25 mouse cellular contexts compared by ENCODE assay signal in genomic region chr7:45793969-45794585, GRCm38 (mm10). TPM values are rescaled to one million over a fixed set of nuclear protein-coding genes. Genes with fewer than 3 reads are reported as not detected.
DNase-seq lines count a peak whose midpoint lies in the region; ATAC-seq and TF ChIP-seq lines count a peak whose summit lies in the region.
"Had no signal": no experiment of that assay in that cellular context is flagged by ENCODE, and none has a peak within 500 bp of the region (broad histone marks: within the 10 kb centered on the region; RNA-seq: fewer than 3 reads in every experiment).

No protein-coding gene starts in this region.

- peak; percentile 15 for DNase-seq in cerebellum, adult 9-10 months
- DNase-seq in heart, adult 11 months, result peak; percentile 88
- no peak for DNase-seq in heart, postnatal 4 days
- peak; percentile 20 for DNase-seq in limb, embryonic 11.5 days (ENCODE audit: low spot score)
- DNase-seq in limb, embryonic 10.5 days (ENCODE audit: low spot score), result no peak
- no peak for DNase-seq in thymus, postnatal 4 days
- DNase-seq: gastrocnemius, postnatal 25 days; heart, adult 2 months; heart, postnatal 14 days; kidney, adult 18-20 months had no signal

- no peak overlapping the region for H3K4me3 ChIP-seq in limb, embryonic 11.5 days (ENCODE audit: low read depth, low read length)
- H3K4me3 ChIP-seq in limb, embryonic 10.5 days, result no peak overlapping the region
- no peak overlapping the region for H3K4me3 ChIP-seq in ES-Bruce4 (ENCODE audit: low read depth, low read length)
- H3K4me3 ChIP-seq: forebrain, embryonic 12.5 days; forebrain, embryonic 15.5 days; heart, adult 2 months; heart, embryonic 10.5 days; heart, embryonic 13.5 days had no signal

- no peak for ATAC-seq in cerebellum, adult (ENCODE audit: insufficient number of reproducible peaks, low FRiP score, low TSS enrichment)
- no peak for ATAC-seq in limb, embryonic 11.5 days (ENCODE audit: insufficient number of reproducible peaks, low FRiP score, low TSS enrichment, low read depth)
- ATAC-seq: CD4-positive, CD25-positive, alpha-beta regulatory T cell, adult 4 months; forebrain, embryonic 15.5 days; hindbrain, postnatal 0 days; inflammation-experienced regulatory T-cells, adult 6 months; intestine, embryonic 16.5 days; Patski had no signal

- peaks cover 10% of the 10 kb centered on the region; the same call in 1 of the 2 replicates for H3K4me1 ChIP-seq in limb, embryonic 11.5 days (ENCODE audit: control insufficient read depth, insufficient read depth, low read length)
- peaks cover 17% of the 10 kb centered on the region for H3K4me1 ChIP-seq in limb, embryonic 10.5 days
- peaks cover 6% of the 10 kb centered on the region for H3K4me1 ChIP-seq in ES-Bruce4 (ENCODE audit: control insufficient read depth, insufficient read depth, low read length)

- no peak for TF ChIP-seq EP300 in ES-Bruce4 (IDR thresholded peaks at IDR 0.05; ENCODE audit: insufficient read depth, low read depth, low read length)

- H3K9me3 ChIP-seq in limb, embryonic 11.5 days (ENCODE audit: control insufficient read depth, low read length), result no peaks in the 10 kb centered on the region
- H3K9me3 ChIP-seq in limb, embryonic 10.5 days (replicated peaks), result no peaks in the 10 kb centered on the region
- H3K9me3 ChIP-seq in ES-Bruce4 (replicated peaks; ENCODE audit: control insufficient read depth, insufficient read depth, low read length, poor library complexity, severe bottlenecking), result no peaks in the 10 kb centered on the region
- H3K9me3 ChIP-seq: forebrain, embryonic 12.5 days; forebrain, embryonic 15.5 days; G1E; heart, embryonic 10.5 days; heart, embryonic 13.5 days had no signal

- no peak for TF ChIP-seq CTCF in ES-Bruce4 (IDR thresholded peaks at IDR 0.05; ENCODE audit: low read depth, low read length)

- H3K27ac ChIP-seq in limb, embryonic 11.5 days (replicated peaks; ENCODE audit: low read depth, low read length), result no peak overlapping the region
- H3K27ac ChIP-seq in limb, embryonic 10.5 days, result no peak overlapping the region
- no peak overlapping the region for H3K27ac ChIP-seq in ES-Bruce4 (ENCODE audit: insufficient read depth, low read length)
- H3K27ac ChIP-seq: forebrain, embryonic 12.5 days; forebrain, embryonic 15.5 days; heart, adult 2 months; heart, embryonic 10.5 days; heart, embryonic 13.5 days; hindbrain, embryonic 14.5 days; hindbrain, postnatal 0 days had no signal

- TF ChIP-seq POLR2A in ES-Bruce4 (IDR thresholded peaks at IDR 0.05; ENCODE audit: insufficient read depth, low read length), result no peak

- WGBS in limb, embryonic 11.5 days, result 86% methylated on average over 37 of the region's 44 CpGs
- WGBS in limb, embryonic 10.5 days, result 85% methylated on average over 44 of the region's 44 CpGs

- peaks cover 5% of the 10 kb centered on the region for H3K36me3 ChIP-seq in limb, embryonic 11.5 days (ENCODE audit: control insufficient read depth, insufficient read depth, low read length)
- H3K36me3 ChIP-seq in limb, embryonic 10.5 days, result peaks cover 79% of the 10 kb centered on the region
- H3K36me3 ChIP-seq in ES-Bruce4 (ENCODE audit: control insufficient read depth, insufficient read depth, low read length, poor library complexity, severe bottlenecking), result no peaks in the 10 kb centered on the region
- H3K36me3 ChIP-seq: G1E had no signal

- H3K9ac ChIP-seq in limb, embryonic 11.5 days (ENCODE audit: low read length), result no peak overlapping the region
- peak overlapping the region; percentile 14; the same call in 1 of the 2 replicates for H3K9ac ChIP-seq in ES-Bruce4 (ENCODE audit: low read depth, poor library complexity, severe bottlenecking)
- H3K9ac ChIP-seq: forebrain, embryonic 12.5 days; forebrain, embryonic 15.5 days; heart, embryonic 13.5 days; hindbrain, embryonic 14.5 days had no signal

- H3K4me2 ChIP-seq in limb, embryonic 11.5 days (ENCODE audit: low read depth, severe bottlenecking), result no peak overlapping the region
- H3K4me2 ChIP-seq: forebrain, embryonic 12.5 days; forebrain, embryonic 15.5 days; heart, embryonic 13.5 days; hindbrain, embryonic 14.5 days had no signal

- H3K27me3 ChIP-seq in limb, embryonic 11.5 days (ENCODE audit: control insufficient read depth, insufficient read depth, low read length), result peaks cover 10% of the 10 kb centered on the region
- peaks cover 65% of the 10 kb centered on the region for H3K27me3 ChIP-seq in limb, embryonic 10.5 days (ENCODE audit: low read depth, poor library complexity, severe bottlenecking)
- no peaks in the 10 kb centered on the region for H3K27me3 ChIP-seq in ES-Bruce4 (ENCODE audit: control insufficient read depth, insufficient read depth, low read length, poor library complexity, severe bottlenecking)
- H3K27me3 ChIP-seq: Patski had no signal

RNA-seq across cellular contexts. Expression of gene Sult2b1, which starts 9.6 kb away (rescaled TPM):
- total RNA-seq in heart, postnatal 4 days (2021), result not detected
- polyA plus RNA-seq in limb, embryonic 11.5 days (2014; fragmentation: Nextera tagmentation; extraction: Ambion mirVana), result 0.77 and 3.2 TPM in 2 replicates
- 1.8 and 2.1 TPM in 2 replicates for polyA plus RNA-seq in limb, embryonic 10.5 days (2016; fragmentation: Nextera tagmentation; extraction: Ambion mirVana)
- 5.4 and 6.4 TPM in 2 replicates for polyA plus RNA-seq in ES-Bruce4 (2011; ENCODE audit: insufficient read depth, insufficient read length, low read depth, missing spikeins)
- total RNA-seq: gastrocnemius, adult 8-10 months; gastrocnemius, postnatal 25 days; heart, adult 2 months; heart, postnatal 14 days had no signal
- polyA plus RNA-seq: G1E had no signal

RNA-seq across cellular contexts. Expression of gene Lmtk3, which starts 10.5 kb away (rescaled TPM):
- total RNA-seq in heart, postnatal 4 days (2021), result under 1 TPM; 0.10 to 0.16 TPM
- 3.6 and 4.6 TPM in 2 replicates for polyA plus RNA-seq in limb, embryonic 11.5 days (2014; fragmentation: Nextera tagmentation; extraction: Ambion mirVana)
- polyA plus RNA-seq in limb, embryonic 10.5 days (2016; fragmentation: Nextera tagmentation; extraction: Ambion mirVana), result 2.2 and 3.2 TPM in 2 replicates
- polyA plus RNA-seq in ES-Bruce4 (2011; ENCODE audit: insufficient read depth, insufficient read length, low read depth, missing spikeins), result 9.6 and 11.3 TPM in 2 replicates
- total RNA-seq: gastrocnemius, adult 8-10 months had no signal
- polyA plus RNA-seq: CD4-positive, CD25-positive, alpha-beta regulatory T cell, adult 4 months had no signal

RNA-seq across cellular contexts. Expression of gene Cyth2, which starts 20.3 kb away (rescaled TPM):
- 100 to 1,000 TPM; 105 to 107 TPM for total RNA-seq in heart, postnatal 4 days (2021)
- 176 TPM in 2 replicates for polyA plus RNA-seq in limb, embryonic 11.5 days (2014; fragmentation: Nextera tagmentation; extraction: Ambion mirVana)
- polyA plus RNA-seq in limb, embryonic 10.5 days (2016; fragmentation: Nextera tagmentation; extraction: Ambion mirVana), result 170 TPM in 2 replicates
- polyA plus RNA-seq in ES-Bruce4 (2011; ENCODE audit: insufficient read depth, insufficient read length, low read depth, missing spikeins), result 75.1 and 75.8 TPM in 2 replicates

RNA-seq across cellular contexts. Expression of gene Kcnj14, which starts 30.5 kb away (rescaled TPM):
- under 1 TPM; 0.34 to 0.38 TPM for total RNA-seq in heart, postnatal 4 days (2021)
- 1.4 and 1.5 TPM in 2 replicates for polyA plus RNA-seq in limb, embryonic 11.5 days (2014; fragmentation: Nextera tagmentation; extraction: Ambion mirVana)
- polyA plus RNA-seq in limb, embryonic 10.5 days (2016; fragmentation: Nextera tagmentation; extraction: Ambion mirVana), result 1.2 and 1.4 TPM in 2 replicates
- 0.75 TPM in 1 of 2 replicates, not detected in the other for polyA plus RNA-seq in ES-Bruce4 (2011; ENCODE audit: insufficient read depth, insufficient read length, low read depth, missing spikeins)
- total RNA-seq: hematopoietic stem cell, adult 5-6 weeks had no signal
- polyA plus RNA-seq: CD4-positive, CD25-positive, alpha-beta regulatory T cell, adult 4 months; inflammation-experienced regulatory T-cells, adult 6 months had no signal

RNA-seq across cellular contexts. Expression of gene Grwd1, which starts 36.7 kb away (rescaled TPM):
- 10 to 100 TPM; 19.3 to 19.9 TPM for total RNA-seq in heart, postnatal 4 days (2021)
- polyA plus RNA-seq in limb, embryonic 11.5 days (2014; fragmentation: Nextera tagmentation; extraction: Ambion mirVana), result 90.6 and 94.3 TPM in 2 replicates
- polyA plus RNA-seq in limb, embryonic 10.5 days (2016; fragmentation: Nextera tagmentation; extraction: Ambion mirVana), result 116 and 156 TPM in 2 replicates
- 32.3 and 36.3 TPM in 2 replicates for polyA plus RNA-seq in ES-Bruce4 (2011; ENCODE audit: insufficient read depth, insufficient read length, low read depth, missing spikeins)

Comparison
In these comparisons a context has a peak if more than half of its experiments do, and no peak if none do; other contexts are left out.
1. DNase-seq: peak in cerebellum, adult 9-10 months (single experiment), heart, adult 11 months (single experiment) and limb, embryonic 11.5 days (single experiment); none in heart, postnatal 4 days (single experiment), limb, embryonic 10.5 days (single experiment) and thymus, postnatal 4 days (single experiment).